Mouse (Mus musculus): Measurements from ENCODE around the gene Agrp. TPM values are rescaled to one million over a fixed set of nuclear protein-coding genes. Genes with fewer than 3 reads are reported as not detected.
A peak's percentile ranks its signal among the peaks of the same experiment; 100 is the strongest.
"Not testable (repeated sequence)": the region's sequence is repeated elsewhere in the genome, so short reads cannot be mapped to it uniquely, and the experiment has no call there.

Gene Agrp
- total RNA-seq, 2 experiments from 2014 or later: 0.84 to 0.85 TPM

- peak; percentile 98 for DNase-seq
Observed at GRCm38 (mm10) chr8:105622421-105622920, 14.7 kb downstream of the Agrp start.

GRCm38 (mm10) chr8:105621841-105622240, 15.4 kb downstream of the Agrp start:
- DNase-seq: no peak

GRCm38 (mm10) chr8:105620946-105621720, 16.1 kb downstream of the Agrp start:
- DNase-seq: no peak

GRCm38 (mm10) chr8:105620211-105620610, 17.0 kb downstream of the Agrp start:
- no peak for DNase-seq

GRCm38 (mm10) chr8:105618892-105619591, 18.2 kb downstream of the Agrp start:
- no peak for DNase-seq

GRCm38 (mm10) chr8:105618279-105618634, 18.9 kb downstream of the Agrp start:
- no peak for DNase-seq

- DNase-seq: no peak
Observed at GRCm38 (mm10) chr8:105617451-105618278, 19.5 kb downstream of the Agrp start.

GRCm38 (mm10) chr8:105615942-105616341, 21.3 kb downstream of the Agrp start:
- no peak for DNase-seq

GRCm38 (mm10) chr8:105613830-105614511, 23.2 kb downstream of the Agrp start:
- peak; percentile 67 for DNase-seq

- DNase-seq: peak; percentile 57
Observed at GRCm38 (mm10) chr8:105613037-105613436, 24.2 kb downstream of the Agrp start.

GRCm38 (mm10) chr8:105611836-105612235, 25.4 kb downstream of the Agrp start:
- DNase-seq: no peak

- no peak for DNase-seq
Observed at GRCm38 (mm10) chr8:105609771-105610170, 27.4 kb downstream of the Agrp start.

- no peak for DNase-seq
Observed at GRCm38 (mm10) chr8:105609355-105609754, 27.8 kb downstream of the Agrp start.

GRCm38 (mm10) chr8:105607684-105608083, 29.5 kb downstream of the Agrp start:
- DNase-seq: no peak

GRCm38 (mm10) chr8:105607062-105607461, 30.1 kb downstream of the Agrp start:
- no peak for DNase-seq

- DNase-seq: peak; percentile 73
Observed at GRCm38 (mm10) chr8:105606189-105607023, 30.8 kb downstream of the Agrp start.

- peak; percentile 60 for DNase-seq
Observed at GRCm38 (mm10) chr8:105605491-105606188, 31.6 kb downstream of the Agrp start.

- DNase-seq: peak; percentile 83
Observed at GRCm38 (mm10) chr8:105604804-105605381, 32.3 kb downstream of the Agrp start, which contains the start of gene Ripor1. Gene Ripor1, plus strand, starts transcription at chr8:105605255.

- DNase-seq: not testable (repeated sequence)
Observed at GRCm38 (mm10) chr8:105602540-105602939, 34.7 kb downstream of the Agrp start.

- DNase-seq: no peak
Observed at GRCm38 (mm10) chr8:105601301-105601700, 35.9 kb downstream of the Agrp start.
